Mouse (Mus musculus): Measurements from ENCODE around the gene Pam. TPM values are rescaled to one million over a fixed set of nuclear protein-coding genes. Genes with fewer than 3 reads are reported as not detected.

The Pam gene
- total RNA-seq (2023), result 11.9 TPM

DNA sequence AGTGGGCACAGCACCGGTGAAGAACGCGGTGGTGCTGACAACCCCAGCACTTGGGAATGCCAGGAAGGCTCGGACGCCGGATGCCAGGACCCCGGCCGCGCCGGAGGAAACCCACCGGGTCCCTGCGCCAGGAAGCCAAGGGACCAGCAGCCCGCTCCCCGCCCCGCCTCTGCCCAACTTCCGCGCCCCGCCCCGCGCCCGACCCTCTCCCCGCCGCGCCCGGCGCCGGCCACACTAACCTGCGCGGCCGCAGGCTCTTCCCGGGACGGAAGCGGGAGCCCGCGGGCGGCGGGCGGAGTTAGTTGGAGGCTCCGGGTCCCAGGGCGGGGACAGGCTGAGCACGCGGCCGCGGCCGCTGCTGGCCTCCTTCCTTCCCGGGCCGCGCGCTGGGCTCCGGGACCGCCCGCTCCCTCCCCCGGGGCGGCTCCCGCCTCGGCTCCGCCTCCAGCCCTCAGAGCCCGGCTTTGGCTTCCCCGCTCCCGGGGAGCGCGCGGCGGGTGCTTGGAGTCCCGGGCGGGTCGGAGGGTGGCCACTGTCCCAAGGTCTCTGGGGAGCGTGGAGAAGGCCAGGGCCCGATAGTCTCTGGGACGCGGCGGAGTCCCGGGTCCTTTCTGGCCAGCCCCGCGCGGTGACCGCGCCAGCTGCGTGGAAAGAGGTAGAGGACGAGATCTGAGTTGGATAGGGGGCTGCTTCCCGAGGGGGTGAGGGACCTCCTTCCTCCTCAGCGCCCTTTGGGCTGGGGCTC lies at the start of gene Pam:
Gene Pam, minus strand, starts transcription at position 401 of the 745 bp plus-strand sequence.

DNA sequence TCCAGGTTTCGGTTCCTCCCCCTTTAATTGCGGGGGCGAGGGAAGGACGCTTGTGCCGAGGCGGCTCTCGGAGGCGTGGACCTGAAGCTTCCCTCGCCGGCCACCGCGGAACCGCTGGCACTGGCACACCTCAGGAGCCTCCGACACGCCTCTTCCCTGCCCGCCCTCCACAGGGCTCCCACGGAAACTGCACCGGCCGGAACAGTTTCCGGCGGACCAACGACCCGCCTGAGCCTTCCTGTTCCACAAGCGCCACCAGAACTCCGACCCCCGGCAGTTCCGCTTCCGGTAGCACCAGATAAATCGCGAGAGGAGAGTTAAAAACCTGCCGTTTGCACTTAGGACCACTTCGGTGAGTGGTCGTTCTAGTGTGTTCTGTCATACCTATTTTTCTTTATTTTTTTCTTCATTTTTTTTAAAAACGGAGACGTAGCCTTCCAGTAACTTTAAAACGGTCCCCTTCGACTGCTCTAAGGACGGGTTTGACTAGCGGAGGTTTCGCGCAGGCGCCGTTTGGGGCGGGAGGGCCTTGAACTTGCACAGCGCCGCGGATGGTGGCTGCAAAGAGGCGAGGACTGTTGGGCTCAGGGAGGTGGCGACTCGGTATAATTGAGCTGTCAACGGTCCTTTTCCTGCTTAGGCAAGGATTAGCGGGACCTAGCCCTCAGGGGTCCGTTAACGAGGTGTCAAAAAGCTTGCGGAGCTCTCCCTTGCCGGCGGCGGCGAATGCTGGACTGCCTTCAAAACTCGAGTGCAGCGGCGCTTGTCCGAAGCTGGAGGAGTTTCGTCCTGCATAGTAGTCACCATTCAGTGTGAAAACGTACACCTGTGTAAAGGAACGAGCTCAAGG lies 325.3 kb downstream of the Pam start, which contains the start of the genes Gin1 and Ppip5k2:
Gene Gin1, plus strand, starts transcription at position 269 of the 850 bp plus-strand sequence.
Gene Ppip5k2, minus strand, starts transcription at position 508 of the 850 bp plus-strand sequence.

